Comparison of ENCODE assay signal across 10 mouse cellular contexts in genomic region chr1:92634976-92635599, GRCm38 (mm10). TPM values are rescaled to one million over a fixed set of nuclear protein-coding genes. Genes with fewer than 3 reads are reported as not detected.
A peak's percentile ranks its signal among the peaks of the same experiment; 100 is the strongest.
DNase-seq lines count a peak whose midpoint lies in the region; ATAC-seq lines count a peak whose summit lies in the region.
"Had no signal": no experiment of that assay in that cellular context is flagged by ENCODE, and none has a peak within 500 bp of the region (broad histone marks: within the 10 kb centered on the region; RNA-seq: fewer than 3 reads in every experiment).

No protein-coding gene starts in this region.

- H3K4me2 ChIP-seq in neural tube, embryonic 15.5 days, result no peak overlapping the region
- H3K4me2 ChIP-seq: heart, embryonic 15.5 days had no signal

- H3K9ac ChIP-seq in neural tube, embryonic 15.5 days (replicated peaks), result no peak overlapping the region
- H3K9ac ChIP-seq: heart, embryonic 15.5 days had no signal

- no peaks in the 10 kb centered on the region for H3K9me3 ChIP-seq in forebrain, embryonic 10.5 days
- H3K9me3 ChIP-seq in neural tube, embryonic 15.5 days (replicated peaks), result no peaks in the 10 kb centered on the region
- H3K9me3 ChIP-seq: heart, embryonic 15.5 days had no signal

- 69% methylated on average over 4 of the region's 4 CpGs for WGBS in forebrain, embryonic 10.5 days
- 64% methylated on average over 4 of the region's 4 CpGs for WGBS in neural tube, embryonic 15.5 days

- DNase-seq in right cerebral cortex, postnatal 10 days (ENCODE audit: low spot score in 2 of 2), result peak; percentile 35 to 46
- DNase-seq in right cerebral cortex, postnatal 4 days, result no peak
- DNase-seq in forebrain, embryonic 10.5 days (ENCODE audit: extremely low spot score, low spot score), result no peak
- DNase-seq in layer of hippocampus, adult 9-11 months, result peak; percentile 70
- no peak for DNase-seq in urinary bladder, postnatal 14 days (ENCODE audit: low spot score)
- DNase-seq in cerebellum, adult 11 months, result no peak
- no peak for DNase-seq in natural killer cell, adult 2 months (ENCODE audit: low spot score in 2 of 2)
- DNase-seq: right cerebral cortex, postnatal 14 days had no signal

- no peaks in the 10 kb centered on the region for H3K27me3 ChIP-seq in forebrain, embryonic 10.5 days (ENCODE audit: poor library complexity, severe bottlenecking)
- H3K27me3 ChIP-seq in neural tube, embryonic 15.5 days (replicated peaks), result no peaks in the 10 kb centered on the region

- no peak overlapping the region for H3K4me3 ChIP-seq in forebrain, embryonic 10.5 days
- H3K4me3 ChIP-seq in neural tube, embryonic 15.5 days (replicated peaks), result no peak overlapping the region
- H3K4me3 ChIP-seq: heart, embryonic 15.5 days had no signal

- ATAC-seq in neural tube, embryonic 15.5 days (ENCODE audit: low FRiP score), result peak; percentile 72

- peaks cover 15% of the 10 kb centered on the region for H3K4me1 ChIP-seq in forebrain, embryonic 10.5 days
- H3K4me1 ChIP-seq in neural tube, embryonic 15.5 days, result peaks cover 20% of the 10 kb centered on the region

- H3K36me3 ChIP-seq in forebrain, embryonic 10.5 days (replicated peaks), result peaks cover 46% of the 10 kb centered on the region
- H3K36me3 ChIP-seq in neural tube, embryonic 15.5 days, result peaks cover 36% of the 10 kb centered on the region

- peak overlapping the region; percentile 33 for H3K27ac ChIP-seq in forebrain, embryonic 10.5 days
- H3K27ac ChIP-seq in neural tube, embryonic 15.5 days (replicated peaks), result no peak overlapping the region
- H3K27ac ChIP-seq: heart, embryonic 15.5 days had no signal

RNA-seq across cellular contexts. Expression of gene Cops9, which starts 6.7 kb away (rescaled TPM):
- polyA plus RNA-seq in forebrain, embryonic 10.5 days (2016; fragmentation: Nextera tagmentation; extraction: Ambion mirVana), result 324 and 343 TPM in 2 replicates
- polyA plus RNA-seq in neural tube, embryonic 15.5 days (2015; fragmentation: Nextera tagmentation; extraction: Ambion mirVana), result 541 and 661 TPM in 2 replicates

RNA-seq across cellular contexts. Expression of gene Otos, which starts 13.6 kb away (rescaled TPM):
- 0.25 TPM in 1 of 2 replicates, not detected in the other for polyA plus RNA-seq in forebrain, embryonic 10.5 days (2016; fragmentation: Nextera tagmentation; extraction: Ambion mirVana)
- polyA plus RNA-seq in neural tube, embryonic 15.5 days (2015; fragmentation: Nextera tagmentation; extraction: Ambion mirVana), result 0.33 and 0.73 TPM in 2 replicates
- polyA plus RNA-seq: heart, embryonic 15.5 days had no signal

RNA-seq across cellular contexts. Expression of gene Olfr12, which starts 17.5 kb away (rescaled TPM):
- polyA plus RNA-seq in forebrain, embryonic 10.5 days (2016; fragmentation: Nextera tagmentation; extraction: Ambion mirVana), result not detected in 2 replicates
- not detected in 2 replicates for polyA plus RNA-seq in neural tube, embryonic 15.5 days (2015; fragmentation: Nextera tagmentation; extraction: Ambion mirVana)
- polyA plus RNA-seq: heart, embryonic 15.5 days had no signal

RNA-seq across cellular contexts. Expression of gene Olfr1410, which starts 29.5 kb away (rescaled TPM):
- polyA plus RNA-seq in forebrain, embryonic 10.5 days (2016; fragmentation: Nextera tagmentation; extraction: Ambion mirVana), result not detected in 2 replicates
- polyA plus RNA-seq in neural tube, embryonic 15.5 days (2015; fragmentation: Nextera tagmentation; extraction: Ambion mirVana), result not detected in 2 replicates
- polyA plus RNA-seq: heart, embryonic 15.5 days had no signal

RNA-seq across cellular contexts. Expression of gene Olfr1411, which starts 40.9 kb away (rescaled TPM):
- polyA plus RNA-seq in forebrain, embryonic 10.5 days (2016; fragmentation: Nextera tagmentation; extraction: Ambion mirVana), result not detected in 2 replicates
- not detected in 2 replicates for polyA plus RNA-seq in neural tube, embryonic 15.5 days (2015; fragmentation: Nextera tagmentation; extraction: Ambion mirVana)
- polyA plus RNA-seq: heart, embryonic 15.5 days had no signal

Comparison
In these comparisons a context has a peak if more than half of its experiments do, and no peak if none do; other contexts are left out.
1. DNase-seq: peak in right cerebral cortex, postnatal 10 days (2 of 2) and layer of hippocampus, adult 9-11 months (single experiment); none in right cerebral cortex, postnatal 4 days (single experiment), forebrain, embryonic 10.5 days (single experiment), urinary bladder, postnatal 14 days (single experiment), cerebellum, adult 11 months (single experiment) and natural killer cell, adult 2 months (0 of 2).